Mouse (Mus musculus): ENCODE measurements around the gene Nme9. TPM values are rescaled to one million over a fixed set of nuclear protein-coding genes. Genes with fewer than 3 reads are reported as not detected.

Nme9 gene
- polyA plus RNA-seq, 1 experiment: 0.10 TPM

GRCm38 (mm10) chr9:99479181-99479711 lies 28.0 kb downstream of the Nme9 start:
- no peak for DNase-seq (ENCODE audit: low spot score)

GRCm38 (mm10) chr9:99480764-99481163 lies 29.5 kb downstream of the Nme9 start:
- no peak for DNase-seq (ENCODE audit: low spot score)

GRCm38 (mm10) chr9:99483191-99483590 lies 31.9 kb downstream of the Nme9 start:
- DNase-seq (ENCODE audit: low spot score): no peak

- no peak for DNase-seq (ENCODE audit: low spot score)
These were observed 33.4 kb downstream of the Nme9 start for GRCm38 (mm10) chr9:99484632-99485031.

GRCm38 (mm10) chr9:99485144-99485543 lies 33.9 kb downstream of the Nme9 start:
- DNase-seq (ENCODE audit: low spot score): no peak

- no peak for DNase-seq (ENCODE audit: low spot score)
These were observed 35.9 kb downstream of the Nme9 start for GRCm38 (mm10) chr9:99487126-99487695.

GRCm38 (mm10) chr9:99487841-99488240 lies 36.6 kb downstream of the Nme9 start:
- no peak for DNase-seq (ENCODE audit: low spot score)

GRCm38 (mm10) chr9:99491050-99491449 lies 39.8 kb downstream of the Nme9 start:
- DNase-seq (ENCODE audit: low spot score): no peak

- DNase-seq (ENCODE audit: low spot score): no peak
These were observed 41.4 kb downstream of the Nme9 start for GRCm38 (mm10) chr9:99492634-99493200.

GRCm38 (mm10) chr9:99499336-99499735 lies 48.1 kb downstream of the Nme9 start:
- no peak for DNase-seq (ENCODE audit: low spot score)

- no peak for DNase-seq (ENCODE audit: low spot score)
These were observed 54.6 kb downstream of the Nme9 start for GRCm38 (mm10) chr9:99505875-99506274.

Other genes starting within 250 kb of the Nme9 start
- not detected in 2 replicates for gene Faiml, start 214.2 kb upstream of the Nme9 start, polyA plus RNA-seq (2012; rRNA removed)
- 10.3 and 13.1 TPM in 2 replicates for gene Cep70, start 208.1 kb upstream of the Nme9 start, polyA plus RNA-seq (2012; rRNA removed)
- gene Esyt3, start 92.9 kb upstream of the Nme9 start, polyA plus RNA-seq (2012; rRNA removed): 5.3 and 8.2 TPM in 2 replicates
- gene Mras, start 14.1 kb upstream of the Nme9 start, polyA plus RNA-seq (2012; rRNA removed): 31.1 and 32.7 TPM in 2 replicates
- 24.1 and 25.7 TPM in 2 replicates for gene Armc8, start 117.4 kb downstream of the Nme9 start, polyA plus RNA-seq (2012; rRNA removed)
- 14.2 and 15.5 TPM in 2 replicates for gene Dbr1, start 124.3 kb downstream of the Nme9 start, polyA plus RNA-seq (2012; rRNA removed)
- 1.0 and 1.4 TPM in 2 replicates for gene A4gnt, start 161.0 kb downstream of the Nme9 start, polyA plus RNA-seq (2012; rRNA removed)
- gene Dzip1l, start 178.0 kb downstream of the Nme9 start, polyA plus RNA-seq (2012; rRNA removed): 13.8 and 19.7 TPM in 2 replicates

Data from urinary bladder, adult 2 months (tissue).